Mouse (Mus musculus) MEL (cell line): ENCODE measurements at regions not wholly inside any gene's neighbourhood (a gene's known extent, or its start where the extent isn't known, plus 50 kb on each side); places are given as distances from the start of the nearest gene placed in this dataset.

Source experiments
- E2F4 ChIP-seq: IDR thresholded peaks from 2 replicates; pipeline ENCODE4 v1.6.1; 2011; ENCODE audit warnings: low read depth, low read length, improper control_type of control experiment, borderline replicate concordance
- ELF1 ChIP-seq: IDR thresholded peaks from 2 replicates; pipeline ENCODE4 v1.6.1; 2014; ENCODE audit warnings: low read depth, mild to moderate bottlenecking, inconsistent platforms, low read length, improper control_type of control experiment, moderate library complexity
- EP300 ChIP-seq, 2 experiments: IDR thresholded peaks; 2 replicates each; pipeline ENCODE4 v1.6.1; 2011; ENCODE audit warnings: improper control_type of control experiment in 2 of 2, low read length in 2 of 2, low read depth in 1 of 2, mild to moderate bottlenecking in 1 of 2
- JUND ChIP-seq: IDR thresholded peaks from 2 replicates; pipeline ENCODE4 v1.6.1; 2011; ENCODE audit warnings: low read depth, mild to moderate bottlenecking, improper control_type of control experiment, low read length
- KAT2A ChIP-seq: conservative IDR thresholded peaks from 2 replicates; pipeline ENCODE4 v1.6.1; 2012; ENCODE audit warnings: low read depth, low read length, improper control_type of control experiment, inconsistent platforms
- POLR2A ChIP-seq, 2 experiments: IDR thresholded peaks; 2 replicates each; pipeline ENCODE4 v1.6.1; 2011 to 2012; ENCODE audit warnings: low read length in 2 of 2, mild to moderate bottlenecking in 2 of 2, control low read depth in 1 of 2, improper control_type of control experiment in 1 of 2, low read depth in 1 of 2, moderate library complexity in 1 of 2; ENCODE audit not compliant: control insufficient read depth in 1 of 2, insufficient read depth in 1 of 2, poor library complexity in 1 of 2
- SIN3A ChIP-seq: IDR thresholded peaks from 2 replicates; pipeline ENCODE4 v1.6.1; 2012; ENCODE audit warnings: low read length, improper control_type of control experiment, inconsistent platforms
- TBP ChIP-seq: IDR thresholded peaks from 2 replicates; pipeline ENCODE4 v1.8.0; 2011; ENCODE audit warnings: low read depth, low read length, improper control_type of control experiment
- ZNF384 ChIP-seq: IDR thresholded peaks from 2 replicates; pipeline ENCODE4 v1.6.1; 2012; ENCODE audit warnings: low read depth, mild to moderate bottlenecking, inconsistent platforms, low read length, improper control_type of control experiment

GRCm38 (mm10) chr4:47803111-47803510, 241.8 kb upstream of the Nr4a3 start:
- TF ChIP-seq KAT2A, result no peak
- no peak for TF ChIP-seq SIN3A
- no peak for TF ChIP-seq POLR2A (IDR thresholded peaks at IDR 0.05; ENCODE audit: control insufficient read depth in 1 of 2, insufficient read depth in 1 of 2, low read depth in 1 of 2, low read length in 2 of 2, poor library complexity in 1 of 2)
- TF ChIP-seq TBP, result no peak
- TF ChIP-seq ZNF384, result no peak
- no peak for TF ChIP-seq JUND
- TF ChIP-seq ELF1, result no peak
- TF ChIP-seq EP300 (IDR thresholded peaks at IDR 0.05; ENCODE audit: low read depth in 1 of 2, low read length in 2 of 2), result no peak
- TF ChIP-seq E2F4, result no peak
